Mouse (Mus musculus): ENCODE results near the gene Rapsn. TPM values are rescaled to one million over a fixed set of nuclear protein-coding genes. Genes with fewer than 3 reads are reported as not detected.
"Not testable (repeated sequence)": the region's sequence is repeated elsewhere in the genome, so short reads cannot be mapped to it uniquely, and the experiment has no call there.

Gene Rapsn
- polyA plus RNA-seq, 1 experiment from 2014 or later = 0.48 TPM

- Histone ChIP-seq H3K27ac (no peak overlapping the region), H3K4me2 (replicated peaks) (no peak overlapping the region), H3K36me3 (no peaks in the 10 kb centered on the region), H3K4me1 (replicated peaks) (no peaks in the 10 kb centered on the region), H3K9me3 (0 out of 2 replicates have a peak, but pooled peaks cover 3% of the 10 kb centered on the region), H3K4me3 (replicated peaks) (no peak overlapping the region), H3K9ac (replicated peaks) (no peak overlapping the region), H3K27me3 (no peaks in the 10 kb centered on the region)
- WGBS = 88% methylated on average over 9 of the region's 9 CpGs
- ATAC-seq = no peak
Measured at GRCm38 (mm10) chr2:91027391-91028214, 7.8 kb upstream of the Rapsn start.

GRCm38 (mm10) chr2:91031216-91031615, 4.2 kb upstream of the Rapsn start:
- Histone ChIP-seq H3K27me3 (no peaks in the 10 kb centered on the region), H3K27ac (no peak overlapping the region), H3K4me2 (replicated peaks) (no peak overlapping the region), H3K36me3 (no peaks in the 10 kb centered on the region), H3K9ac (replicated peaks) (no peak overlapping the region), H3K9me3 (0 out of 2 replicates have a peak, but pooled peaks cover 3% of the 10 kb centered on the region), H3K4me1 (replicated peaks) (no peaks in the 10 kb centered on the region), H3K4me3 (replicated peaks) (no peak overlapping the region)
- 84% methylated on average over 4 of the region's 4 CpGs for WGBS
- ATAC-seq = no peak

GRCm38 (mm10) chr2:91033000-91033399, 2.4 kb upstream of the Rapsn start:
- Histone ChIP-seq H3K27ac (no peak overlapping the region), H3K27me3 (no peaks in the 10 kb centered on the region), H3K4me1 (replicated peaks) (no peaks in the 10 kb centered on the region), H3K36me3 (no peaks in the 10 kb centered on the region), H3K9ac (replicated peaks) (no peak overlapping the region), H3K9me3 (0 out of 2 replicates have a peak, but pooled peaks cover 3% of the 10 kb centered on the region), H3K4me2 (replicated peaks) (no peak overlapping the region), H3K4me3 (replicated peaks) (no peak overlapping the region)
- 17% methylated on average over 3 of the region's 3 CpGs for WGBS
- ATAC-seq = no peak

GRCm38 (mm10) chr2:91041786-91042185, 6.4 kb downstream of the Rapsn start:
- H3K4me2 ChIP-seq (replicated peaks) = no peak overlapping the region
- no peaks in the 10 kb centered on the region for H3K9me3 ChIP-seq
- no peaks in the 10 kb centered on the region for H3K36me3 ChIP-seq
- ATAC-seq = no peak
- 79% methylated on average over 8 of the region's 8 CpGs for WGBS
- no peak overlapping the region for H3K27ac ChIP-seq
- H3K27me3 ChIP-seq = no peaks in the 10 kb centered on the region
- no peak overlapping the region for H3K4me3 ChIP-seq (replicated peaks)
- no peaks in the 10 kb centered on the region; the same call in 1 of the 2 replicates for H3K4me1 ChIP-seq (replicated peaks)
- no peak overlapping the region for H3K9ac ChIP-seq (replicated peaks)

- Histone ChIP-seq H3K9ac (replicated peaks) (no peak overlapping the region), H3K4me3 (replicated peaks) (no peak overlapping the region), H3K4me2 (replicated peaks) (no peak overlapping the region), H3K36me3 (no peaks in the 10 kb centered on the region), H3K9me3 (no peaks in the 10 kb centered on the region), H3K27ac (no peak overlapping the region), H3K27me3 (no peaks in the 10 kb centered on the region), H3K4me1 (replicated peaks) (no peaks in the 10 kb centered on the region; the same call in 1 of the 2 replicates)
- WGBS = 72% methylated on average over 21 of the region's 21 CpGs
- ATAC-seq = peak; percentile 48; the same call in 1 of the 2 replicates
Measured at GRCm38 (mm10) chr2:91042651-91043398, 7.4 kb downstream of the Rapsn start.

- H3K9ac ChIP-seq (replicated peaks) = no peak overlapping the region
- no peaks in the 10 kb centered on the region for H3K27me3 ChIP-seq
- ATAC-seq = no peak
- no peaks in the 10 kb centered on the region for H3K9me3 ChIP-seq
- WGBS = 89% methylated on average over 13 of the region's 13 CpGs
- H3K4me2 ChIP-seq (replicated peaks) = no peak overlapping the region
- H3K27ac ChIP-seq = no peak overlapping the region
- no peaks in the 10 kb centered on the region; the same call in 1 of the 2 replicates for H3K4me1 ChIP-seq (replicated peaks)
- H3K36me3 ChIP-seq = no peaks in the 10 kb centered on the region
- no peak overlapping the region for H3K4me3 ChIP-seq (replicated peaks)
Measured at GRCm38 (mm10) chr2:91044727-91045126, 9.3 kb downstream of the Rapsn start.

GRCm38 (mm10) chr2:91045805-91046204, 10.4 kb downstream of the Rapsn start:
- not testable (repeated sequence) for H3K27ac ChIP-seq; H3K36me3 ChIP-seq; H3K4me3 ChIP-seq (replicated peaks); H3K9me3 ChIP-seq; H3K4me1 ChIP-seq (replicated peaks); ATAC-seq; H3K27me3 ChIP-seq; H3K9ac ChIP-seq (replicated peaks); H3K4me2 ChIP-seq (replicated peaks)
- WGBS = 100% methylated on average over 1 of the region's 1 CpGs

- Histone ChIP-seq H3K9me3 (no peaks in the 10 kb centered on the region), H3K9ac (replicated peaks) (no peak overlapping the region), H3K27ac (no peak overlapping the region), H3K4me2 (replicated peaks) (no peak overlapping the region), H3K36me3 (0 out of 2 replicates have a peak, but pooled peaks cover 6% of the 10 kb centered on the region), H3K27me3 (no peaks in the 10 kb centered on the region), H3K4me3 (replicated peaks) (no peak overlapping the region), H3K4me1 (replicated peaks) (peaks cover 4% of the 10 kb centered on the region; the same call in 1 of the 2 replicates)
- 82% methylated on average over 9 of the region's 9 CpGs for WGBS
- no peak for ATAC-seq
Measured at GRCm38 (mm10) chr2:91047359-91047758, 11.9 kb downstream of the Rapsn start.

- no peak overlapping the region for H3K9ac ChIP-seq (replicated peaks)
- no peak for ATAC-seq
- WGBS = 88% methylated on average over 3 of the region's 3 CpGs
- peaks cover 21% of the 10 kb centered on the region for H3K4me1 ChIP-seq (replicated peaks)
- peaks cover 22% of the 10 kb centered on the region for H3K36me3 ChIP-seq
- H3K27me3 ChIP-seq = no peaks in the 10 kb centered on the region
- H3K27ac ChIP-seq = no peak overlapping the region
- no peak overlapping the region for H3K4me2 ChIP-seq (replicated peaks)
- no peaks in the 10 kb centered on the region for H3K9me3 ChIP-seq
- no peak overlapping the region for H3K4me3 ChIP-seq (replicated peaks)
Measured at GRCm38 (mm10) chr2:91051917-91052316, 16.5 kb downstream of the Rapsn start.

- no peak overlapping the region for H3K27ac ChIP-seq
- H3K27me3 ChIP-seq = no peaks in the 10 kb centered on the region
- peaks cover 30% of the 10 kb centered on the region for H3K36me3 ChIP-seq
- peak overlapping the region; percentile 97 for H3K4me2 ChIP-seq (replicated peaks)
- H3K4me1 ChIP-seq (replicated peaks) = peaks cover 21% of the 10 kb centered on the region
- H3K9ac ChIP-seq (replicated peaks) = no peak overlapping the region
- H3K9me3 ChIP-seq = no peaks in the 10 kb centered on the region
- no peak for ATAC-seq
- peak overlapping the region; percentile 71; the same call in 1 of the 2 replicates for H3K4me3 ChIP-seq (replicated peaks)
- 55% methylated on average over 2 of the region's 2 CpGs for WGBS
Measured at GRCm38 (mm10) chr2:91052752-91053151, 17.3 kb downstream of the Rapsn start.

- peak overlapping the region; percentile 97 for H3K4me2 ChIP-seq (replicated peaks)
- no peak overlapping the region; the same call in 1 of the 2 replicates for H3K27ac ChIP-seq
- no peaks in the 10 kb centered on the region for H3K9me3 ChIP-seq
- H3K27me3 ChIP-seq = no peaks in the 10 kb centered on the region
- peaks cover 36% of the 10 kb centered on the region for H3K36me3 ChIP-seq
- H3K9ac ChIP-seq (replicated peaks) = peak overlapping the region; percentile 66
- H3K4me3 ChIP-seq (replicated peaks) = peak overlapping the region; percentile 71
- H3K4me1 ChIP-seq (replicated peaks) = peaks cover 21% of the 10 kb centered on the region
- WGBS = 0% methylated on average over 6 of the region's 6 CpGs
- peak; percentile 80 for ATAC-seq
Measured at GRCm38 (mm10) chr2:91053181-91053933, 17.9 kb downstream of the Rapsn start.

All from midbrain, embryonic 13.5 days (tissue).